Mouse (Mus musculus) lung, postnatal 0 days (tissue): ENCODE results near the gene Dpp6.

ENCODE experiments used
- CTCF ChIP-seq: IDR thresholded peaks from 2 replicates; pipeline ENCODE4 v1.5.1; 2016; ENCODE audit warnings: antibody characterized with exemption, mild to moderate bottlenecking
- EP300 ChIP-seq: IDR thresholded peaks from 2 replicates; pipeline ENCODE4 v1.6.1; 2016; ENCODE audit warnings: antibody characterized with exemption, mild to moderate bottlenecking, control low read depth

- TF ChIP-seq CTCF (no peak), EP300 (no peak)
Measured at GRCm38 (mm10) chr5:26911965-26912364, 95.0 kb downstream of the Dpp6 start.
